Mouse (Mus musculus) spleen, adult 18-20 months (tissue): ENCODE results near the gene A1bg.

Experiments used
- DNase-seq, 2 experiments: peaks; one replicate each; pipeline ENCODE4 v3.0.0; 2022; ENCODE audit warnings: mixed read lengths in 2 of 2

The A1bg gene

GRCm38 (mm10) chr15:60922912-60923311 lies at the start of gene A1bg:
Gene A1bg, minus strand, starts transcription at chr15:60923012.
- DNase-seq: no peak

DNA sequence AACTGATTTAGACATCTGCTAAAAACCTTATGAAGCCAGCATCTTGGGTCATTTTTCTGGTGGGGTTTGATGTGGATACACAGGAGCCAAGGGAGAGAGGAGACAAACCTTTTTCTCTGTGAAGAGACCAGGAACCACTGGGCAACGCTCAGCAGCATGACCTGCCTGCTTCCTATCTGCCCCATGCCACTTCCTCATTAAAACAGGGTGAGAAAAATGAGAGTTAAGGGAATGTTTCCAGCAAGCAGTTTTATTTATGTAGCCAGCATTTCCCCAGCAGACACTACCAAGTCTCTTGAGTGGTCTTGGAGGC lies 45.7 kb upstream of the A1bg start:
- DNase-seq: no peak

DNA sequence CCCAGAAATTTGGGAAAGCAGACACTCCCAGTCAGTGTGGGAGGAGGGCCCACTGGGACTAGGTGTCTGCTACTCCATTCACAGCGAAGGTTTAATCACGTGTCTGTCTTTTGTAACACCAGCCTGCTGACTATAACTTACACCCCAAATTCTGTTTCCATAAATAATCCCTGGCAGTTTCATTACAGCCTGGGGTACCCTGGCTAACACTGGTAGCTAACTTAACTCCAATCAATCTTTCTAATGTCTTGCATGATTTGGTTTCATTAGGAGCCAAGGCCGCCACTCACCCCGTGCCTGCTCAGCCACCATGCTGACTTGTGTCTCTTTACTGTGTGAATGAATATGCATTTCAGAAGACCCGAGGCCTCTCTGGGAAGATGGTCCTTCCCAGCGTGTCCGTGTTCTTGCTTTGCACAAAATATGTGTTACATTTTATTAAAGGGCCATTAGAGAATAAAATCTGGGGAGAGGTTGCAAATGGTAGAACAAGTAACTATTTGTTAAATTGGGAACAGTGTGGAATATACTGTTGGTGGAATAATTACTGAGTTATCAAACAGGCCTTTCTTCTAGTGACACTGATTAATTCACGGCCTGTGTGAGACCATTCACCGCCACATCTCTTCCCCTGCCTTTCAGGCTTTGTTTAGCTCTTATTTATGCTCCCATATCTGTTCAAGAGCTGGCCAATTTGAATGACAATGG lies 45.2 kb upstream of the A1bg start:
- no peak for DNase-seq

- DNase-seq: no peak
Measured at GRCm38 (mm10) chr15:60925686-60926085, 2.9 kb upstream of the A1bg start.

- DNase-seq: no peak
Measured at GRCm38 (mm10) chr15:60903763-60904697, 18.8 kb downstream of the A1bg start.

DNA sequence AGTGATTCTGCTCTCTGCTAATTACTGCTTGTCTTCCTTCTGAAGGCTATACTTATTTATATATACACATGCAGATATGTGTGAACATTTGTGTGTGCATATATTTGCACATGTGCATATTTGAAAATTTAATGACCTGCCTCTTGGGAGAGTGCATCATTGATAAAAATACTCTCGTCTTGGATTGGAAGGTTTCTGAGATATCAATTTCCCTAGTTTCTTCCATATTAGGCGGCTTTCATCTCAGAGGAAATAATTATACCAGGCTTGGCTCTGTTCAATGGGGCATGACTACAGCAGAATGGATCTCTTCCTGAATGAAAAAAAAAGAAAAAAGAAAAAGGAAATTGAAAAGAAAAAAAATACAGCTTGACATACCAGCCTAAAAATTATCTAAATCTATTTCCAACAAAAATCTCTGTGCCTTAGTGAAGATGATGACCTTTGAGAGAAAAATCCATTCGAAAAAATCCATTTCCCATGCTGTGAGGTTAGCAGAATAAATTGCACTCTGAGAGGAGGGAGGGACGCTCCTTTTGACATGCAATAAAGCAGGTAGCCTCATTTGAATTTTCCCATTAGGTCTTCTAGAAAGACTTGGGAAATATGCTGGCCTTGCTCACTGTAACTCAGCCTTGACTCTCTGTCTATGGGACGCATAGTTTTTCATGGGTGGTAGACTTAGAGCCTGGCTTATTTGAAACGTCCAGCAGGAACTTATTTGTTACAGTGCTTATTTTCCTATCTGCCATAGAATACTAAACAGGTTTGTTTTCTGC lies 24.4 kb downstream of the A1bg start:
- DNase-seq: no peak

GRCm38 (mm10) chr15:60896040-60896439 lies 26.8 kb downstream of the A1bg start:
- no peak for DNase-seq

GRCm38 (mm10) chr15:60892976-60893463 lies 29.8 kb downstream of the A1bg start:
- DNase-seq: no peak

- DNase-seq: no peak
Measured at GRCm38 (mm10) chr15:60888724-60889123, 34.1 kb downstream of the A1bg start.

DNA sequence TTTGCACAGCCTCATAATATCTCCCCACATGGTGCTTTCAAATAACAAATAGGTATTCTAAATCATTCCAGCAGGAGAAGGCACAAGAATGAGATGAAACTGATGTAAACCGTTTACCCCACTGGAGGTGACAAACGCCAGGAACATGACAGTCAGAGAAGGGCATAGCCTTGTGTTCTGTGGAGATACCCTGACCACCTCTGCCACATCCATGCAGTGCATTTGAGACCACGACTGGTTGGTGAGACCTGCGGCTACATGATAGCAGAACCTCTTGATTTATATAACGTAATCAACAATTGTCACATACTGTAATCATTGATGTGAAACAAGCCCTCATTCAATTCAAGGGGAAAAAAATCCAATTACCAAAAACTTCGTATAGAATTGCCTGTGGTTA lies 47.1 kb downstream of the A1bg start:
- no peak for DNase-seq

DNA sequence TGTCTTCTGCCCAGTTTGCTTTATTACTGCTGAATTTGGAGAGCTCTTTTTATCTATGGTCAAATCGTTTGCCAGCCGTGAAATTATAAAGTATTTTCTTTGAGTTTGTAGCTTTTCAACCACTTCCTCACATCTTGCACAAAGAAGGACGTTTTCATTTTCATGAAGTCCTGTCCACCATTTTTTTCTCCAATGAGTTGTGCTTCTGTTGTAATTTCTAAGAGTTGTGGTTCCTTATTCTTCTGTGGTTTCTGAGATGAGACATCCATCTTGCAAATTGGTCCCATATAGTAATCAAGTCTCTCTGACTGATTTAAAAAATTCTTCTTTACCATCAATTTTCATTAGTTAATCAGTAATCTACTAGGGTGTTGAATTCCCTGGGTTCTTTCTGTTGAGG lies 60.4 kb downstream of the A1bg start:
- no peak for DNase-seq

GRCm38 (mm10) chr15:60855112-60855511 lies 67.7 kb downstream of the A1bg start:
- DNase-seq: no peak

GRCm38 (mm10) chr15:60854151-60854550 lies 68.7 kb downstream of the A1bg start:
- DNase-seq: no peak

DNA sequence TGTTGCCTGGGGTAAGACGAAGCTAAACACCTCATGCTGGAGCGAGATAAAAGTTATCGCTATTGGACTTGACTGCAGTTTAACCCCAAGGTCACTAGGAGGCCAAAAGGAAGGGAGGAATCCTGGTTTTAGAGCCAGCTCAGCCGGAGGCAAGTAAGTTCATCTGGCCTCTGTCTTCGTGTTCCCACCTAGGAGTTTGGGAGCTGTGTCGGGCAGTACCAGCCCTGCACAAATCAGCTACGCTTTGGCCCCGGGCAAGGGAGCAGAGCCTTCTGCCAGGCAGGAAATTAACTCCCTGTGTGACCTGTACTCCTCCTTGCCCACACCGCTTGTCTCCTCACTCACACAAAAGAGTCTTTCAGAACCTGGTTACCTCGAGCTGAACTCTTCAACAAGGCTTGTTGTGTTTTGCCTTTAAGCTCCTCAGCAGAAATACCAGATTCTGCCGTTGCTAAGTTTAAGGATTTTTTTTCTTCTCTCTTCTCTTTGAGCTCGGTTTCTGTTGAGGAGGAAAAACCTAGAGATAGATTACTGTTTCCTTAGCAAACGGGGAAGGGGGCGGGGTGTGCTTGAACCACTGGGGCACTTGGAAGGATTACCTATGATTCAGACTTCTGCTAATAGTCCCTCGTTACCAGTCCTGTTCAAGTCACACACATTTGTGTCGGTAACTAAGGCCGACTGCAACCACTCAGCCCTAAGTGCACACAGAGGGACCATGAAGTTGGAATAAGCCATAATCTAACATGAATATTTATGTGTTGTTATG lies 69.4 kb downstream of the A1bg start, which contains the start of gene Fam84b:
Gene Fam84b, minus strand, starts transcription at position 548 of the 769 bp plus-strand sequence.
- no peak for DNase-seq

DNA sequence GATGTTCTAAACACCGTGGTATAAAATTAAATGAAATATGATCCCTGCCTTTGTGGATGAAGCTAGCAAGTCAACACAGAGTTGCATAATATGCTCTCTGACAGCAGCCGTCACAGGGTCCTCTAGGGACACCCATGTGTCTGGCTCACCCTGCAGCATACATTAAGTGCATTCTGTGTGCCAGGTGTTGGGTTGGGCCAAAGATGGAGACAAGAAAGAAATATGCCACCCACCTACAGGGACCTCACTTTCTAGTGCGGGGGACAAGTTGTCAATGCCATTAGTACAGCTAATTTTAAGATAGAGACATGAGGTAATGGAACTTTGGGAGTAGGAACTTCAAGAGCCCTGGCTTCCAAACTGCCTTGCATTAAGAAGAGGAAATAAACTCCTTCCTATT lies 74.2 kb downstream of the A1bg start:
- DNase-seq: no peak
